Mouse (Mus musculus) cerebellum, adult 2 months (tissue): Measurements from ENCODE around the gene Lage3. TPM values are rescaled to one million over a fixed set of nuclear protein-coding genes. Genes with fewer than 3 reads are reported as not detected.

Experiments
- DNase-seq, 2 experiments: peaks; one replicate each; pipeline ENCODE4 v3.0.0; 2021
- H3K27ac ChIP-seq: fragments of 200-500 bp; 2 replicates; pipeline ENCODE4 v1.5.1; 2012; ENCODE audit warnings: low read length, control low read depth, inconsistent platforms; ENCODE audit not compliant: insufficient read depth
- H3K27me3 ChIP-seq: fragments of 200-500 bp; 2 replicates; pipeline ENCODE4 v1.6.1; 2012; ENCODE audit warnings: inconsistent platforms, mild to moderate bottlenecking, low read length, moderate library complexity; ENCODE audit not compliant: control insufficient read depth, insufficient read depth
- H3K4me1 ChIP-seq: fragments of 200-500 bp; 2 replicates; pipeline ENCODE4 v1.6.1; 2011; ENCODE audit warnings: low read length; ENCODE audit not compliant: control insufficient read depth, insufficient read depth
- H3K4me3 ChIP-seq: fragments of 200-500 bp; replicated peaks from 2 replicates; pipeline ENCODE3; 2011; ENCODE audit warnings: mild to moderate bottlenecking, low read depth, low read length, control low read depth; ENCODE audit not compliant: insufficient read depth
- CTCF ChIP-seq: fragments of 200-500 bp; IDR thresholded peaks from 2 replicates; pipeline ENCODE4 v1.5.1; 2011; ENCODE audit warnings: low read depth, mild to moderate bottlenecking, control low read depth, low read length, moderate library complexity, borderline replicate concordance; ENCODE audit not compliant: insufficient read depth
- POLR2A ChIP-seq: fragments of 200-500 bp; IDR thresholded peaks from 2 replicates; pipeline ENCODE4 v1.6.1; 2011; ENCODE audit warnings: low read length, control low read depth, borderline replicate concordance; ENCODE audit not compliant: insufficient read depth
- WGBS: fragments of 180-500 bp; shearing (Covaris S2); methylation state at CpG from one replicate; pipeline ENCODE4 v1.1.7; 2018; 5-methylcytosine and 5-hydroxymethylcytosine counted together
- polyA plus RNA-seq: library from polyadenylated mRNA; depleted of rRNA; stranded (reverse); fragments of >200 nt; gene quantifications from 2 replicates; pipeline ENCODE4 v1.2.3, GENCODE M21; 2012; rRNA removed

Lage3 gene
- polyA plus RNA-seq, 1 experiment: 68.3 TPM

DNA sequence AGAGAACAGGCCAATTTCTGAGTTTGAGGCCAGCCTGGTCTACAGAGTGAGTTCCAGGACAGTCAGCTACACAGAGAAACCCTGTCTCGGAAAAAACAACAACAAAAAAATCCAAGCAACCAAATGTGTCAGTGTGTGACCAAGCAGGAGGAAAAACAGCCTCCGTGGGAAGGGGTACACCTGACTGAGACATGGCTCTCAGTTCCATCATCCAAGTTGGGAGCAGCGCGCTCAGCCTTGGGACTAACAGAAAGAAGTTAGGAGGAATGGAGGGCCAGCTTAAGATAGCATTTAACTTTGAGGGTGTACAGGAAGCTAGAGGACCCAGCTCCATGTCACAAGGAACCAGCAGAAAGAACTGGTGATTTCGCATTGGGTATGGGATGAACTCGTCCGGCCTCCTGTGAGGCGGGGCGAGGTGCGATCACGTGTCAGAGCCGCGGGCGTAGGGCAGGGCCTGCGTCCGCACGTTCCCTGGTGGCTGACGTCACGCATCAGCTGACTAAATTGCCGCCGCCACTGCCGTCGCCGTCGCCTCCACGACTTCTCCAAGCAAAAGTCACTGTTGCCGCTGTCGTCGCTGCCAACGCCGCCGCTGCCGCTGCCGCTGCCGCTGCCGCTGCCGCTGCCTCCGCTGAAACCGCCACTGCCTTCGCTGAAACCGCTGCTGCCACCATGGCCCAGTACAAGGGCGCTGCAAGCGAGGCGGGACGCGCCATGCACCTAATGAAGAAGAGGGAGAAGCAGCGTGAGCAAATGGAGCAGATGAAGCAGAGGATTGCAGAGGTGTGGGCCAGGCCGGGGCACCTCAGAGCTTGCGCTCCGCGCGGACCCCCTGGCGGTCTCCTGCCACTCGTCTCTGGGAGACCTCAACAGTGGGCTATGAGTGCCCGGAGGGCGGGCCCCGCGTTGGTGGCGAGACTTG, 40.6 kb downstream of the Lage3 start, which contains the start of gene Fam50a:
Fam50a (plus strand) TSS at position 494 of the 925 bp plus-strand sequence.
- WGBS: 4% methylated on average over 59 of the region's 59 CpGs
- H3K27ac ChIP-seq: peak within 1 kb of the TSS; percentile 83
- no peaks in the 10 kb centered on the region for H3K27me3 ChIP-seq
- peak within 1 kb of the TSS; percentile 81 for H3K4me3 ChIP-seq
- TF ChIP-seq CTCF (no peak), POLR2A (peak; percentile 54; the same call in 1 of the 2 replicates)
- peak; percentile 86 to 91 for DNase-seq
- H3K4me1 ChIP-seq: peaks cover 4% of the 10 kb centered on the region

DNA sequence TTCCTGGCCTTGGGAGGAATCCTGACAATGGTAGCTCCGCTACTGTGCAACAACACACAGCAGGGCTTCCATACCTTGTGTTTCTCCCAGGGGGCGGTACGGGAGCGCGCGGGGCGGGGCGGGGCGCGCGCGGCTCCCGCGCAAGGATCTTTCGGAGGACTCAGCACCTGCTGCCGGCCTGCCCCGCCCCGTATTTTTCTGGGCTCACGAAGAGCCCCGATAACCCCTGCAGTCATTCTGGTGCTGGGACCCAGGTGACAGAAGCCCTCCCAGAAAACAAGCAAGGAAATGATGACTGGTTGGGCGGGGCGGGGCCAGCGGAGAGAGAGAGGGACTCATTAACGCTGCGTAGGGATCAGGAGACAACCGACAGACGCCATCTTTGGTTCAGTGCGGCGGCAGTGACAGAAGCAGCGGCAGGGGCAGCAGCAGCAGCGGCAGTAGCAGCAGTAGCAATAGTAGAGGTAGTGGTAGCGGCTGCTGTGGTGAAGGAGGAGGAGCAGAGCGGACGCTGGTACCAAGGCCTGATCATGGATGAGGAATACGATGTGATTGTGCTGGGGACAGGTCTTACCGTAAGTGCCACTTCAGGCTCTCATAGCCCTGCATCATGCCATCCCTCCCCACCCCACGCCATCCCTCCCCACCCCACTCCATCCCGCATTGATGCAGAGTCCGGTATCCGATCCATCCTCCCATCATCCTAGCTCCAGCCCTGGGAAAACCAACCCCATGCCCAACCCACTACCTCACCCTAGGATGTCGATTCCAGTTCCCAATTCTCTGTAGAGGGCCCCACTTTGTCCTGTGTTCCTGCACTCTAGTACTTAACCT, 48.3 kb downstream of the Lage3 start, which contains the start of gene Gdi1:
Gdi1 (plus strand) TSS at position 132 of the 834 bp plus-strand sequence.
- Histone ChIP-seq H3K27ac (peak within 1 kb of the TSS; percentile 94), H3K4me3 (peak within 1 kb of the TSS; percentile 92)
- WGBS: 11% methylated on average over 41 of the region's 41 CpGs

More for the DNA sequence above, 48.3 kb downstream of the Lage3 start, which contains the start of gene Gdi1:
- peak; percentile 90 for TF ChIP-seq POLR2A
- no peak for TF ChIP-seq CTCF
- Histone ChIP-seq H3K27me3 (no peaks in the 10 kb centered on the region), H3K4me1 (peaks cover 4% of the 10 kb centered on the region)
- DNase-seq: peak; percentile 74 to 85

Other genes with a start within 250 kb of the Lage3 start
- gene Opn1mw, start 226.2 kb downstream of the Lage3 start, polyA plus RNA-seq: 0.57 TPM in 1 of 2 replicates, not detected in the other
- gene Mecp2, start 218.3 kb downstream of the Lage3 start, polyA plus RNA-seq: 30.7 and 34.0 TPM in 2 replicates
- gene Tex28, start 185.8 kb downstream of the Lage3 start, polyA plus RNA-seq: not detected in 2 replicates
- gene Tktl1, start 176.4 kb downstream of the Lage3 start, polyA plus RNA-seq: 0.05 TPM in 1 of 2 replicates, not detected in the other
- gene Flna, start 103.8 kb downstream of the Lage3 start, polyA plus RNA-seq: 141 and 162 TPM in 2 replicates
- 49.0 and 53.6 TPM in 2 replicates for gene Emd, start 98.9 kb downstream of the Lage3 start, polyA plus RNA-seq
- 511 and 570 TPM in 2 replicates for gene Rpl10, start 82.8 kb downstream of the Lage3 start, polyA plus RNA-seq
- gene Taz, start 71.7 kb downstream of the Lage3 start, polyA plus RNA-seq: 99.4 and 100 TPM in 2 replicates
- 6.4 and 7.5 TPM in 2 replicates for gene Dnase1l1, start 71.3 kb downstream of the Lage3 start, polyA plus RNA-seq
- gene Atp6ap1, start 56.5 kb downstream of the Lage3 start, polyA plus RNA-seq: 506 and 526 TPM in 2 replicates
- 843 and 859 TPM in 2 replicates for gene Gdi1, start 48.6 kb downstream of the Lage3 start, polyA plus RNA-seq
- gene Fam50a, start 40.6 kb downstream of the Lage3 start, polyA plus RNA-seq: 46.2 and 50.7 TPM in 2 replicates
- 52.5 and 69.2 TPM in 2 replicates for gene Plxna3, start 24.6 kb downstream of the Lage3 start, polyA plus RNA-seq
- gene Ubl4a, start 19.6 kb upstream of the Lage3 start, polyA plus RNA-seq: 82.0 and 85.3 TPM in 2 replicates
- gene Slc10a3, start 19.7 kb upstream of the Lage3 start, polyA plus RNA-seq: 4.2 and 4.7 TPM in 2 replicates
- 31.8 and 36.0 TPM in 2 replicates for gene Fam3a, start 39.7 kb upstream of the Lage3 start, polyA plus RNA-seq
- gene Ikbkg, start 39.7 kb upstream of the Lage3 start, polyA plus RNA-seq: 22.3 TPM in 2 replicates
- 64.7 and 65.4 TPM in 2 replicates for gene G6pdx, start 75.6 kb upstream of the Lage3 start, polyA plus RNA-seq
- gene Gm6880, start 127.8 kb upstream of the Lage3 start, polyA plus RNA-seq: not detected in 2 replicates
- gene Olfr1326-ps1, start 221.3 kb upstream of the Lage3 start, polyA plus RNA-seq: not detected in 2 replicates
- not detected in 2 replicates for gene Olfr1325, start 239.1 kb upstream of the Lage3 start, polyA plus RNA-seq